Mouse (Mus musculus) gastrocnemius, postnatal 14 days (tissue): ENCODE measurements around the gene Fuca1. TPM values are rescaled to one million over a fixed set of nuclear protein-coding genes. Genes with fewer than 3 reads are reported as not detected.

ENCODE experiments used
- DNase-seq: peaks from one replicate; pipeline ENCODE4 v3.0.0; 2021; ENCODE audit warnings: mixed read lengths
- intact Hi-C: fragments of 180-260 bp; cut with DNase I; formaldehyde crosslinking; loops from one replicate; pipeline ENCODE4 v1.15.1; 2025; ENCODE audit warnings: low total_unique reads
- long read RNA-seq, 2 experiments: library from polyadenylated mRNA; stranded (forward); transcript quantifications; one replicate each; pipeline ENCODE4 v2.0.0; 2021
- total RNA-seq, 2 experiments: library from RNA; stranded (reverse); gene quantifications; 2 replicates each; pipeline ENCODE4 v1.2.3; 2021

The Fuca1 gene
- 10 to 100 TPM; 20.6 to 27.8 TPM for total RNA-seq
- long read RNA-seq, experiment 1, transcript Fuca1-201 (8 exons, 2,525 nt), result major isoform, 49 of 53 reads
- long read RNA-seq, experiment 1, partial matches to known transcripts, result 3 of 53 reads
- long read RNA-seq, experiment 1, other reads (novel, unspliced or antisense), result 1 of 53 reads
- long read RNA-seq, experiment 2, transcript Fuca1-201 (8 exons, 2,525 nt), result major isoform, 53 of 54 reads
- long read RNA-seq, experiment 2, partial matches to known transcripts, result 0 of 54 reads
- long read RNA-seq, experiment 2, other reads (novel, unspliced or antisense), result 1 of 54 reads

- intact Hi-C loops, result no loop called here
- peak; percentile 94 for DNase-seq
These were observed at the start of gene Fuca1 for GRCm38 (mm10) chr4:135920304-135921241. Gene Fuca1 (plus strand): TSS chr4:135920735.

DNA sequence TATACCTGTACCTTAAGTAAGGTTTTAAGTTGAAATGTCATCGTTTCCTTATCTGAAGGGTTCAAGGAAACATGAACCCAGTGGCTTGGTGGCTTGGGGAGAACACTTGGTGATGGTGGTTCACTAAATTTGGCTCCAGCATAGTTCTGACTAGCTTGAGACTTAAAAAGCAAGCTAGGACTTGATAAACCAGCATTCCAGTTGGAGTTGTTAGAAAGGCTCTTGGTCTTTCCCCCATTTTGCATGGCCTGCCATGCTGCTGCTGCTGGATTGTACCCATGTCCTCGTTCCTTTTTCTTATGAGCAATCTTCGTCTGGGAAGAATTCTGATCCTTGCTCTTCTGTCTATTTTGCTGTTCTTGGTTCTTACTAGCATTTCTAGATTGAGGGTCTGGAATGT, 48.5 kb upstream of the Fuca1 start:
- intact Hi-C loops, result no loop called here
- DNase-seq, result no peak

DNA sequence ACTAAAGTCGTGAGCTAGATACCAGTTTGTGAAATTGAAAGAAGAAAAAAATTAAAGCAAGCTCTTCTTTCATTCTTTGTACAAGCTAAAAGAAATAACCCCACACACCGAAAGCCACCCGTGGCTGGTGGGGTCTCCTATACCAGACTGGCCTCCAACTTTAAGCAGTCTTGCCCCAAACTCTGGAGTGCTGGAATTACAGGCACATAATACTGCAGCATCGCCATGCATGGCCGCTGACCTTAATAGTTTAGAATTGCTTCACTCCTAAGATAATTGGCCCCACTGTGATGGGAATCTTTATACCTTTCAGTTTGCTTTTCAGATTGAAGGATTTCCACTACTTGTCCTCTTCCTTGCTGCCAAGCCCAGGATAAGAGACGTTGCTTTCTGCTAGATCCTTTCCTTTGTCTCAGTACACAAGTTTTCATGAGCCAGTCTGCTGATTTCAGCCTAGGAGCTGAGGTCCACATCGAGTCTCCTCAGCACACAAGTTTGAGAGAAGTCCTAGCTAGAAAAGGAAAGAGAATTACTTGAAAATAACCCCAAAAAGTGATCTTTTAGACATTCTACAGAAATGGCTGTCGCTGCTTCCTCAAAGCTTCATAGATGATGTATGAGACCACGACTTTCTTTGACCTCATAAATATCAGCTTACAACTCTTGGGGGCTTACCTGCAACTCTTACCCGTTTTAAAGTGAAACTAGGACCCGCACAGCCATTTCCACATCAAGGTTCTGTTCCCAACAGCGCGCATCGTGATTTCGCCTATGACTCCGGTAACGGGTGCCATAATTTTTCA, 47.7 kb upstream of the Fuca1 start:
- DNase-seq, result no peak
- intact Hi-C loops, result no loop called here

DNA sequence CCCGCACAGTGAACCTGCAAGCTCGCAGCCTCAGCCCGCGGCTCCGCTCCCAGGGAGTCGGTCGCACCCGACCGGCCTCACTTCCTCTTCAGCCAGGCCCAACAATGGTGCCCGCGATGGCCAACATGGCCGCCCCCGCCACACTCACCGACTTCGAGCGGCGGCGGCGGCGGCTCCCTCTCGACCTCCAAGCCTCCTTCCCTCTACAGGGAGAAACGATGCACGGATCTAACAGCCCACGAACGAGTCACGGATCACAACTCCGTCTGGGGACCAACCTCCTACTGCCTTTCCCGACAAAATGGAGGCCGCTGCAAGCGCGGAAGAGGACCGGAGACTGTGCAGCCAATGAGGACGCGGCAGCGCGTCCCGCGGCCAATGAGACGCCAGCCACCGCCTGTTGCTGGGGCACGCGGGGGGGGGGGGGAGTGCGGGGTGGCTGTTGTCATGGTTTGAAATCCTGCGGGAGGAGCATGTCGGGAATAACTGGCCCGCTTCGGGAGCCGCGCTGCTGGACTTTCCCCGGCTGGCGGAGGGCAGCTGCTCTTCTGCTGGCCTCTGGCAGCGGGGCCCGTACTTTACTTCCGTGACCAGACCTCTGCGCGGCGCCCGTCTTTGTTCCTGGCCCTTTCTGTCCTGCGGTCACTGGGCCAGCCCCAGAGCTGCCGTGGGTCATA, 46.9 kb upstream of the Fuca1 start, which contains the start of gene Pnrc2:
Pnrc2 (minus strand) TSS at position 325 of the 677 bp plus-strand sequence.
- DNase-seq, result peak; percentile 91
- intact Hi-C loops, result no loop called here

DNA sequence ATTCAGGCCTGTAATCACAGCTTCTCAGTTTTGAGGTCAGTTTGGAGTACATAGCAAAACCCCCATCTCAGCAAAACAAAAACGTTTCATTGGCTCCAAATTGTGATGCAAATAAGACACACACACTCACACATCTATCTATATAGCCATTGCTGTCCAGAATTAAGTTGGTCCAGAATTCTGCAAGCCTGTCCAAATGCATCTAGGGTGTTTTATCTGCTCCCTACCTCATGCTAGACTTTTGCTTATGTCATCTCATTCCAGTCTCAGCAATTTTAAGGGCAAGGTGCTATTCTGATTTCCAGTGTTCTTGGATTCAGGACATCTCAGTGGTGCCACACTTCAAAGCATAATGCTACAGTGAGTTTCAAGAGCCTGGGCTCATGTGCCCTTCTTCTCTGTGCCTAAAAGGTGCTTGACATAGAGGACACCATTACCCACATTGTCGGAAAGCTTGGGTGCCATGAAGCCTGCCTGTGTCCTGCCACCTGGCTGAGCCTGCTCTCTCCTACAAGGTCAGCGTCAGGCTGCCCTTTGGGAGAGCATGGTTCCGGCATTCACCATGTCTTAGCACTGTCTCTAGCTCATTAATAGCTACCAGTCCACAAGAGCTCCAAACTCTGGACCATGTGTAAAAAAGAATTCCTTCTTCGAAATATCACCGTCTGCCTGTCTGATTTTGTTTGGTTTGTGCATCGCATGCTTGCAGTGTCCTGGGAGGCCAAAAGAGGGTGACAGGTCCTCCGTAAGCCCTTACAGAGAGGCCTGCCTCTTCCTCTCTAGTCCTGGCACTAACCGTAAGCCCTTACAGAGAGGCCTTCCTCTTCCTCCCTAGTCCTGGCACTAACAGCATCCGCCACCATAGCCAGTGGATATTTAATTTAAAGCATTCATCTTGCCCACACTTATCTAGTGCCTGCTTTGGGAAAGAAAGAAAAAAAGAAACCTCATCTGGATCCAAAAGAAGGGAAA, 45.7 kb upstream of the Fuca1 start:
- intact Hi-C loops, result no loop called here
- no peak for DNase-seq

DNA sequence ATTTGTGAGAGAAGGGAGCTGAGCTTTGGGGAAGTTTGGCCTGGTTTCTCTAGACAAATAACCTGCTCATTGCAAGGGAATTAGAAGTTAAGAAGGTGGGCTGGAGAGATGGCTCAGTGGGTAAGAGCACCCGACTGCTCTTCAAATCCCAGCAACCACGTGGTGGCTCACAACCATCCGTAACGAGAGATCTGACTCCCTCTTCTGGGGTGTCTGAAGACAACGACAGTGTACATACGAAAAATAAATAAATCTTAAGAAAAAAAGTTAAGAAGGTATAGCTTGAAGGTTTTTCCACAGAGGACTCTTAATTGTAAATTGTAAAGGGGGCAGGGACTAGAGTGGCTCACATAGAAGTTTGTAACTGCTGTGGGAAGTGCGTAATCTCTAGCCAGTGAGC, 45.0 kb upstream of the Fuca1 start:
- no peak for DNase-seq

DNA sequence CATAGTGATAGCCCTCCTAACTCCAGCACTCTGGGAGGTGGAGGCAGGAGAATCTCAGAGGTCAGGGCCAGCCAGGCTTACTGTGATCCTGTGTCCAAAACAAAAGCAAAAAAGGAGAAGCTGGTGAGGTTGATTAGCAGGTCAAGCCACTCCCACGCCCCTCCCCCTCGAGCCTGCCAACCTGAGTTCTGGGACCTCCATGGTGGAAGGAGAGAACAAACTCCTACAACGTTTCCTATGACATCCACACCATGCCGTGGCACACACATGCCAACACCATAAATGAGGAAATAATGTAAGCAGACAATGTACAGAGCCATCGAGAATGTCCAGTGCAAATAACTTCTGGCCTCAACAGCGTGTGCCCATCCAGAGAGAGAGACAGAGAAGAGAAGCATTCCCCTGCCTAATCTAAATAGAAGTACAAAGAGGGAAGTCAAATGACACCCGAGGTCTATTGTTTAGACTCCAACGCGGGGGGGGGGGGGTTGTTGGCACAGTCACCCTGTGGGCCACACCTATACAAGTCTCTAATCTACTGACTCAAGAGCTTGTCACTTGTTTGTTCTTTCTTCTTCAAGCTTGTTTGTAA, 44.4 kb upstream of the Fuca1 start:
- intact Hi-C loops, result no loop called here
- peak; percentile 67 for DNase-seq

More for the DNA sequence above, 45.0 kb upstream of the Fuca1 start:
- intact Hi-C loops, result no loop called here

DNA sequence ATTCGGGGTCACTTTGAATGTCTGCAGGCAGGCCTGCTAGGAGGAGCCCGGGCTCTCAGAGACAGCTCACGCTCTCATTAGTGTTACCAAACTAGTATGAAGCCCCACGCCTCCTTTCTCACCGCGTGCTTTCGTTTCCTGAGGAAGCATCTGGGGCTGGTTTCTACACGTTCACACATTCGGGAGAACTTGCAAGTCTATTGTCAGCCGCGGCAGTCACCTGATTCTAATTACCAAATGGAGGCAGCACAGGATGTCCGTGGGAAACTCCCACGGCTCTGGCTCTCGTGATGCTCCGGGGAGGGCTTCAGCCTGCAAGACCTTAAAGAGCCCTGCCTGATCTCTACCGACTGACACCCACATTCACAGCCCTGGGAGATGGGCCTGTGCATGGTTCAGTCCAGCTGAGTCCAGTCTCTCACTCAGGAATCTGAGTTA, 43.9 kb upstream of the Fuca1 start:
- intact Hi-C loops, result no loop called here
- peak; percentile 65 for DNase-seq

DNA sequence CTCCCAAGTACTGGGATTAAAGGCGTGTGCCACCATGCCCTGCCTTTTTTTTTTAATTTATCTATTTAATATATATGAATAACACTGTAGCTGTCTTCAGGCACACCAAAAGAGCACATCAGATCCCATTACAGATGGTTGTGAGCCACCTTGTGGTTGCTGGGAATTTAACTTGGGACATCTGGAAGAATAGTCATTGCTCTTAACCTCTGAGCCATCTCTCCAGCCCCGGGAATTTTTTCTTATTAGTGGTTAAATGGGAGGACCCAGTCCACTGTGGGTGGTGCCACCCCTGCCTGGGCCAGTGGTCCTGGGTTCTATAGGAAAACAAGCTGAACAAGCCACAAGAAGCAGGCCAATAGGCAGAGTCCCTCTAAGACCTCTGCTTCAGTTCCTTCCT, 42.8 kb upstream of the Fuca1 start:
- no peak for DNase-seq
- intact Hi-C loops, result no loop called here

DNA sequence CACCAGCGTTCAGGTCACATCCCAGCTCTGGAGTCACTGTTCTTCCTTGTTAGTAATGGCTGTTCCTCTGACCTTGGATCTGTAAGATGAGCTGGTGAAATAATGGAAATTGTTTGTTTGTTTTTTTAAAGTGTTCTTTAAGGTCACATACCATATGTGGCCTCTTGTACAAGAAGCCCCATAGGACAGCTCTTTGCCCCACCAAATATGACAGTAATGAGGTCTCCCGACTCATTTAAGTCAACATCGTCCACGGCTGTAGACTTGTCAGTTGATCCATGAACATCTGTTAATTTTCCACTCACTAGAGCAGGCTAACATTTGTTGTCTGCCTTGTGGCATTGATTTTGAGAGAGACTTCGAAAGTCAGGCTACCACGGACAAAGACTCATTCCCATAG, 41.5 kb upstream of the Fuca1 start:
- no peak for DNase-seq
- intact Hi-C loops, result no loop called here

- no peak for DNase-seq
- intact Hi-C loops, result loop anchor here (5.0 kb wide), 2 partner anchors 63 to 78 kb away; no protein-coding TSS in a partner anchor
These were observed 40.5 kb upstream of the Fuca1 start for GRCm38 (mm10) chr4:135880018-135880417.

DNA sequence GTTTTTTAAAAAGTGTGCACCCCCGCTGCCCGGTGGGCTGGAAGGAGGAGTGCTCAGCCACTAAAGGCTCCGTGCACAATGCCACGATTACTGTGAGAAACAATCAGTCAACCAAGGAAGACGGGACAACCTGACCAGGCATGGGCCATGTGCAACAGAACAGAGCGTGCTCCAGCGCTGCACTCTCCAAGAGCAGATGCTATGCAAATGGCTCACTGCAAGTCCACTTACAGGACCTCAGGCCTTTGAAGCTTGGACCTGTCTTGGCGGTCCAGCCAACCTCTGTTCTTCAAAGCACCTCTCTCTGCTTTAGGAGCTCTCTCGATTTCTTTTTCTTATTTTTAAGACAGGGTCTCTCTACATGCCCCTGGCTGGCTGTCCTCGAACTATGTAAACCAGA, 40.0 kb upstream of the Fuca1 start:
- intact Hi-C loops, result loop anchor here (5.0 kb wide), 2 partner anchors 63 to 78 kb away; no protein-coding TSS in a partner anchor
- DNase-seq, result no peak

DNA sequence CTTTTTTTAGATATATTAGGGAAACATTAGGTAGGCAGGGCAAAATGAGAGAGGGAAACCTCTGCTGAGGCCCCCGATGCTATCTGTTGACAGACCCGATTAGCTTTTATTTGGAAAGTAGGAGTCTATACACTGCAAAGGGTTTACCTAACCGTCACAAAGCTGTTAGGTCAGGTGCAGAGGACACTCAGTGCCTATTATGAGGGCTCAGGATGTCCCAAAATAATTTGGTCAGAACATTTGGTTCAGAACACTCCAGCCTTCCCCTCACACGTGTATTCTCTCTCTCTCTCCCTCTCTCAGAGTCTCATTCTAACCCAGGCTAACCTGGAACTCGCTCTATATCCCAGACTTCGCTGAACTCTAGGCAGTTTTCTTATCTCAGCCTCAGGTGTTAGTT, 38.5 kb upstream of the Fuca1 start:
- intact Hi-C loops, result loop anchor here (5.0 kb wide), 2 partner anchors 65 to 80 kb away; no protein-coding TSS in a partner anchor

GRCm38 (mm10) chr4:135883401-135883851, 37.1 kb upstream of the Fuca1 start:
- DNase-seq, result no peak
- intact Hi-C loops, result loop anchor here (5.0 kb wide), 2 partner anchors 66 to 81 kb away; no protein-coding TSS in a partner anchor

More for the DNA sequence above, 38.5 kb upstream of the Fuca1 start:
- no peak for DNase-seq

- DNase-seq, result no peak
- intact Hi-C loops, result loop anchor here (5.0 kb wide), 2 partner anchors 67 to 82 kb away; no protein-coding TSS in a partner anchor
These were observed 36.5 kb upstream of the Fuca1 start for GRCm38 (mm10) chr4:135883881-135884516.

- DNase-seq, result no peak
- intact Hi-C loops, result loop anchor here (5.0 kb wide), 2 partner anchors 67 to 82 kb away; no protein-coding TSS in a partner anchor
These were observed 36.0 kb upstream of the Fuca1 start for GRCm38 (mm10) chr4:135884531-135884930.

DNA sequence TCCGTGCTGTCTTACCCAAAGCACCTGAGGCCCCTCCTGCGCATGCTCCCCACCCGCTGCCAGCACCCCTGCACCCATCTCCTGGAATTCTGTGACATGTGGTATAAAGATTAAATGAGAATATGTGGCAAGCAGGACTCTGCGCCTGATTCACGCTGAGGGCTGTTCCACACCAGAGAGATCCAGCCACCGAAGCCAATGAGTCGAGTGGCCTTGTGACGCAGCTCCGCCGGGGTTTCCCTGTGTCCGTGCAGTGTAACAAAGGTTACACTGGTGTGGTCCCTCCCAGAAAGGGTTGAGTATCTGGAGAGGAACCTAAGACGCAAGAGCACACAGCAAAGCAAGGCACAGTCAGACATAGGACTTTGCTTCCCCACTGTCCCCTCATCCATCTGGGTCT, 34.9 kb upstream of the Fuca1 start:
- no peak for DNase-seq
- intact Hi-C loops, result no loop called here
